Mouse (Mus musculus): Measurements from ENCODE around the gene Cetn3. TPM values are rescaled to one million over a fixed set of nuclear protein-coding genes. Genes with fewer than 3 reads are reported as not detected.
A peak's percentile ranks its signal among the peaks of the same experiment; 100 is the strongest.

Cetn3 gene
- total RNA-seq (2017): 554 and 590 TPM in 2 replicates

DNA sequence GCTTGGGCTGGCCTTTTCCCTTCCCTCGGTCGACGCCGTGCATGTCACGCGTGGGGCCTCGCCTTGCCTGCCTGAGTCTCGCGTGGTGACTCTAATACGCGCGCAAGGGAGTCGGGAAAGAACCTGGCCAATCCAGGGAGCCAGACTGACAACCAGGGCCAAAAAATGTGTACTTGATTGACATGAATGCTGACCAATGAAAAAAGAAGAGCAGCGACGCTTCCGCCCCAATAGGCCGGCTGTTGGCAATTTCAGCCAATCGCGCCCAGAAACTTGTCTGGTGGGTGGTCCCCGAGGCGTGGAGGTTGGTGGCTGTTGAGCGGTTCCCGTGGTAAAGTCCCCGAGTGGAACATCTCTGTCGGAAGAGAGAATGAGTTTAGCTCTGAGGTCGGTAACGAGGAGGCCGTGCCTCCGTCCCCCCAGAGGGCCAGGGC, at the start of gene Cetn3:
TSS of gene Cetn3 (plus strand) at position 107 of the 434 bp plus-strand sequence.
- peak; percentile 83 for ATAC-seq (replicated peaks; ENCODE audit: low read depth, poor library complexity, severe bottlenecking)

DNA sequence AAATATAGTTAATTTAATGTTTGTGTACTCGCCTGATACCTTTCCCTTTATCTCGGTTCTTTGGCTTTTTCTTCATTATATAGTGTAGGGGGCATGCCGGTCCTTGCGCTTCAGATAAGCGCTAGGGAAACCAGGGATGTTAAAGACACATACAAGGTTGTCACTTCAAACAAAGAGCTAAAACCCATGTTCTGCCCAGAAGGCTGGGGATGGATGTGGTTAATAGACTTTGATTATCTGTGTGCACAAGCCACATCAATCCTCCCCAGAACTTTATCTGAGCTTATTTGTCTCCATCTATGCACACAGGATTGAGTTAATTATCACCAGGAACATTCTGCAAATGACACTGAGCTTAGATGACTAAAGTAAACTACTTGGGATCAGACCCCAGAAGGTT, 46.3 kb upstream of the Cetn3 start:
- no peak for ATAC-seq (replicated peaks; ENCODE audit: low read depth, poor library complexity, severe bottlenecking)

DNA sequence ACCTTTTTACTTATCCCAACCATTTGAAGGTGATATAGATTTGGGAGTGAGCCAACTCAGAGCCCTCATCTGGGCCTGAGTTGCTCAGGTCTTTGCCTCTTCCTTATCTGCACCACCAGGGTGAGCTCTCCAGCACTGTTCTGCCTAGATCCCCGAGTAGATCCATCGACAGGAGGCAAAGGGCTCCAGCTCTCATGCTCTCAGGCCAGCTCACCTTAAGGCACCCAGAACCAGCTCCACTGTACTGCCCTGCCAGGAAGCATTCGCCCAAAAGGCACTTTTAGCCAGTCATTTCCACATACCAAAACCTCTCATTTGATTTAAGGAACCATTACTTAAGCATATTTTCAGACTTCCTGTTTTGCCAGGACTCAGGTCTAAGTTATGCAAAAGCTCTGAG, 42.0 kb upstream of the Cetn3 start:
- ATAC-seq (replicated peaks; ENCODE audit: low read depth, poor library complexity, severe bottlenecking): peak; percentile 92

DNA sequence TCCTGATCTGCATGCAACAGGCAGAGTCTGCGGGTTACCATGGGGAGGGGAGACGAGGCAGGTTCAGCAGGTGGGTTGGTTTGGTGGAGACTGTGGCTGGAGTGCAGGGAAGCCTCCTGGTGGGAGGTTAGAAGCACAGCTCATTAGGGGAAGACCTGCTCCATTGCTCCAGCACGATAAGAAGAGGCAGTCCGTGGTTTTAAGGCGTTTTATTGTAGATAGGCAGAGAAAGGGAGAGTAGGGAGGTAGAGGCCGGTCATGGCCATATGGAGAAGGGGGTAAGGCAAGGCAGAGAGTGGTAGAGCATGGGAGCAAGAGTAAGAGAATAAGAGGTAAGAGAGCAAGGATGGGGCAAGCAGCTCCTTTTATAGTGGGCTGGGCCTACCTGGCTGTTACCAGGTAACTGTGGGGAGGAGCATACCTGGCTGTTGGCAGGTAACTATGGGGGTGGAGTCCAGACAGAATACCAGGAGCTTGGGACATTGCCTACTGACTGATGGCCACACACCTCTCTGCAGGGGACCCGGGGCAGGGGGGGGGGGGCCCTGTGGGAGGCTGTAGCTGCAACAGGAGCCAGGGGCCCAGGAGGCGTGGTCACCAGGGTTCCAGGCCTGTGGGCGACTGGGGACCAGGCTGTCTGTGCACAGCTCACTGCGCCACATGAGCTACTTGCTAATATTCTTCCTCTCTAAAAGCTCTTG, 39.3 kb upstream of the Cetn3 start:
- peak; percentile 41; the same call in 1 of the 2 replicates for ATAC-seq (replicated peaks; ENCODE audit: low read depth, poor library complexity, severe bottlenecking)

DNA sequence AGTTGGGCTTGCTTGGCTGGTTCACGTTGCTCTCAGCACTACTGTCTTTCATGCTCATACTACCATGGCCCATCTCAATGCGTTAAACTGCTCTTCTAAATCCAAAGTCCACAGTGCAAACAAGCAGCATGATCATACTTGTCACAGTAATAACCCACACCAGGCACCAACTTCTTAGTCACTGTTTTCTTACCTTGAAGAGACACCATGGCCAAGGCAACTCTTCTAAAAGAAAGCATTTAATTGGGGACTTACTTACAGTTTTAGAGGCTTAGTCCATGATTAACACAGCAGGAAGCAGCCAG, 38.8 kb upstream of the Cetn3 start:
- no peak for ATAC-seq (replicated peaks; ENCODE audit: low read depth, poor library complexity, severe bottlenecking)

DNA sequence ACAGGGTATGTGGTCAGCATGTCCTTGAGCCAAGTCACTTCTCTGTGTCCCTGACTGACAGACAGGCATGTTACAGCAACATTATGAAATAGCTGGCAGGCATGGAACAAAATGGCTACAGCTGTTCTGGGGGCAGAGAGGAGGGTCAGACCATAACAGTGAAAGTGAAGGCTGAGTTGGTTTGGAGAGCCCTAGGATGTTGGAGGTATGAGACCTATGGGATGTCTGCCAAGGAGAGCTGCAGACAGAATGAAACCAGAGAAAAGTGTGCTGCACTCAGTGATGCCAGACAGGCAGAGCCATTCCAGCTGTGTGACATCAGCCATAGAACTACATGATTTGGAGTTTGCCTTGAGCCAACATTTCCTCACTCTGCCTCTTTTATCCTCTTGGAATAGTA, 28.0 kb upstream of the Cetn3 start:
- no peak for ATAC-seq (replicated peaks; ENCODE audit: low read depth, poor library complexity, severe bottlenecking)

DNA sequence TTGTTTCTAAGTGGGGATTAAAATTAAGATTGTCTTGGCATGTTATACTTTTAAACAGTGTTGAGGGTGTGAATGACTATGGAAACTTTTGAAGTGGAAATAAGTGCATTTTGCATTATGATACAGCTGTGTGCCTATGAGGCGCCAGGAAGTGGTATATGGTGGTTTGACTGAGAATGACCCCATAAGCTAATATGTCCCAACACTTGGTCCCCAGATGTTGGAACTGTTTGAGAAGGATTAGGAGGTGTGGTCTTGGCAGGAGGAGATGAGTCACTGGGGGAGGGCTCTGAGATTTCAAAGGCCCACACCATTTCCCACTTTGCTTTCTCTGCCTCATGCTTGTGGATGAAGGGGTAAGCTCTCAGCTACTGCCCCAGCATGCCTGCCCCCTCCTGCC, 27.6 kb upstream of the Cetn3 start:
- ATAC-seq (replicated peaks; ENCODE audit: low read depth, poor library complexity, severe bottlenecking): no peak

DNA sequence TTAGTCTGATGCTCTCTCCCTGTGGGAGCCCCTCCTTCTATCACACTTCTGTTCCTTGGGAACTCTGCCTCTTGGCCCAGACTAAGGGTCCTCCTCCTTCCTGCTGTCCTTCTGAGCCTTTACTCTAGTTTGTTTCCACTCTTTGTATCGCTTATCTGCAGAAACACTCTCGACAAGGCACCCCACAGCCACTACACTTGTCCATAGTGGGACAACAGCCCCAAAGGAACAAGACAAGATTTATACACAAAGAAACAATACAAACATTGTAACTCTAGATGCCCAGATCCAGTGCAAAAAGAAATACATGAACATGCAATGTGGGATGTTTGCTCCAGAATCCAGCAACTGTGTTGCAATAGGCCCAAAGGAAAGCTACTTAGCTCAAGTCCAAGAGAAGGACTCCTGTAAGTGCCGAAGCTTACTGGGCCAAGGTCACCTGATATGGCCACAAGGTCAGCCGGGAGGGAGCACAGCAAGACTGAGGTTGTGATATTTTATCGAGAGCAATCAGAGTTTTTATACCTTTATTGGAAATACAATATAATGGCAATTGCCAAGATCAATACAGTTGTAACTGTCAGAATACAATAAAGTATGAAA, 25.7 kb upstream of the Cetn3 start:
- ATAC-seq (replicated peaks; ENCODE audit: low read depth, poor library complexity, severe bottlenecking): no peak

DNA sequence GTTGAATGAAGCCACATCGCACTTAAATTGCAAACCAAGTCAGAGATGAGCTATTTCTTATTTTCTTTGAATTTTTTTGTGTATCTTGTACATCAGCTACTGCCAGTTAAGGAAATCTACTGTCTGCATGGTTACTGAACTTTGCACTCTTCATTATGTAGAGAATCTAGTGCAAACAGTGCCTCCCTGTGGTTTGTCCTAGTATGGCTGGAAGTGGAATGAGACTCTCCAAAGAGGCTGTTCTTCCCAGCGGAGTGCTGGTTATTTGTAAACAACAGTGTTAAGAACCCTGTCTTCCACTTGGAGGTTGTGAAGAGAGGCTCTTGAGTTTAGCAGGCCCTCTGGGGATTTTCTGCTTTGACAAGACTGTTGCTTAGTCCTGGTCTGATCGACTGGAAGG, 22.5 kb upstream of the Cetn3 start:
- peak; percentile 78 for ATAC-seq (replicated peaks; ENCODE audit: low read depth, poor library complexity, severe bottlenecking)

DNA sequence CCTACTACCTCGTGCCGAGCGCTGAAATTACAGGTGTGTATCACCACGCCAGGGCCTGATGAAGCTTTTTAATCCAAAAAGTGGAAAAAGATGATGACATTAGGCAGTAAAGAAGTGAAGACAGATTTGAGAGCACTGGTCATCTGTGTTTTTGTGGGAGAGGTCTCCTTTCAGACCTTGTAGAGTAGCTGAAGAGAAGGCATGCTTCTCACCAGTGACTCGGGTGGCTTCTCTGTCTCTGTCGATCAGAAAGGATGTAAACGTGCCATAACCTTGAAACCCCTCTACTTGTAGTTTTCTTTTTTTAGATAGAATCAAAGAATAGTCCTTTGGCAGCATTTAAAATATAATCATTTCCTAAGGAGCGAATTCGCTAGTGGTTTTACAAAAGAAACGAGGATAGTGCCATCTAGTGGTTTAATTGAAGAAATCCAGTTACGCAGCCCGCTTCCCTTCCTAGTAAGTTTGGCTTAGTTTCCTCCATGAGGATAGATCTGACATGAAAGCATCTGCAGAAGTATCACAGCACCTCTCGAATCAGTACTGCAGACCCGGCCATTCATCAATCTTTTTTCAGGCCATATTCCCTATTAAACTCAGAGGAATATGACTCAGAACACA, 21.2 kb upstream of the Cetn3 start:
- peak; percentile 73 for ATAC-seq (replicated peaks; ENCODE audit: low read depth, poor library complexity, severe bottlenecking)

DNA sequence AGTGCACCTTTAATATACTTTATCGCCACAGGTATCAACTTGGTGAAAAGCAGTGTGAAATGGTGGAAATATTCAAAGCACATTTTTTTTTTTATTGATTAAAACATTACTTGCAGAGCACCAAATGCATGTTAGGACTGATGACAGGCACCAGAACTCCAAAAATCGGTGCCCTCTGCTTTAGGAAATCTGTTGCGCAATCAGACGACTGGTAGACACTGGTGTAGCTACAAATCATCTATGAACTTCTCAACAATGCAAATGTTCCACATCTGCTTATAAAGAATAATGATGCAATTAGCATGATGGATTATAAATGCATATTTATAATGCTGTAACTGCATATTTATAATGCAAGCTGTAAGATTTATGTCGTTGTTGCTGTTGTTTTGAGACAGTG, 18.7 kb upstream of the Cetn3 start:
- no peak for ATAC-seq (replicated peaks; ENCODE audit: low read depth, poor library complexity, severe bottlenecking)

DNA sequence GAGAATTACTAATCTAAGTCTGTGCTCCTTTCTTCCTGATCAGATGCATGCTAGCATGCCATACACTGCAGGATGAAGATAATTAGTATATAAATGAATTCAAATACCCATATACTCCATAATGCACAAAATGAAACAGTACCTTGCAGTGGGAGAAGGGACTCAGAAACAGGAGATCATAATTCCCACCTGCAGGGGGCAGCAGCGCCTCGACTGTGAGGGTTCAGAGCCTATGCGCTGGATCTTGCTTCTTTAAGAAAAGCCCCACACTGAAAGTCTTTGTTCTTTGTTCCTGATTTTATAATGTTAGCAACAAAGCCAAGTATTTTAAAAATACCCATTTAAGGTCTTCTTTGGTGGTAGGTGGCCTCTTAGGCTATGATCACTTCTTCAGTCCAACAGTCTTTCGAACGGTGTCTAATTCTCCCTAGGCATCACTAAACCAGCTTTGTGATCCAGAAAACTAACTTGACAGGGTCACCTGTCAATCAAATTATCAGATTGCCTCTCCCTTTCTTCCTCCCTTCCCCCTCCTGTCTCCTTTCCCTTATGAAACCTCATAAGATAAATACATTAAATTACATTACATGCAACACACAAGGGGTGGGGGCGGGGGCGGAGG, 15.7 kb upstream of the Cetn3 start:
- ATAC-seq (replicated peaks; ENCODE audit: low read depth, poor library complexity, severe bottlenecking): peak; percentile 79; the same call in 1 of the 2 replicates

DNA sequence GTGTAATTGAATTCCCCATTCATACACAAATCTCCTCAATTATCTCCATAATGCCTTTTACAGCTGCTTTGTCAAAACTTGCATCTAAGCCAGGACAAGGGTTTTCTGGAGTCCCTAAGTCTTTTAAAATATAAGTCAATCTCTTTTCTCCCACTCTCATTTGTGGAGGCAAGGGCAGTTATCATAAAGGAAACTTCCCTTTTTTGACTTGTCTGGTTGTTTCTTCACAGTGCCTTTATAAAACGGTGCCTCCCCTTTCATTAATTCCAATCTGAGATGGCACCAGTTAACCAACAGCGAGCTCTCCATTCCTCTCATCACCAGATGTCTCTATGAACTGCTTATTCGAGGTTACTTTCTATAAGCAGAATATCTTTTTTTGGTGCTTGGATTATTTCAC, 6.7 kb upstream of the Cetn3 start:
- ATAC-seq (replicated peaks; ENCODE audit: low read depth, poor library complexity, severe bottlenecking): 0 out of 2 replicates have a peak, but pooled peaks have one; percentile 32

DNA sequence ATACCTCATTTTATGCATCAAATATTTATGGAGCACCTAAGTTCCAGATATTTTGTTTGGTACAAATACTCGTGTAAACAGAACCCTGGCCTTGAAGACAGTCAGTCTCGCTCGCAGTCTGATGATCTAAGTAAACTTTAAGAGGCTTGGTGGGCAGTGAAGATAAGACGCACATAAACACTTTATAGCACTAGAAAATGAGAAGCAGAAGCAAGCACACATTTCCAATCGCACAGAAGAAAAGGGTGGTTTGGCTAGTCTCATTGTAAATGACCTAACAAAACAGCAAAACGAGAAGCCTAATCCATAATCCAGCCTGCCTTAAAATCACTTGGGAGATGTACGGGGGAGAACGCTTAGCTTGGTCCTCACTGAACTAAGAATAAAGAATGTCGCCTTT, 402 bp upstream of the Cetn3 start:
- ATAC-seq (replicated peaks; ENCODE audit: low read depth, poor library complexity, severe bottlenecking): no peak

DNA sequence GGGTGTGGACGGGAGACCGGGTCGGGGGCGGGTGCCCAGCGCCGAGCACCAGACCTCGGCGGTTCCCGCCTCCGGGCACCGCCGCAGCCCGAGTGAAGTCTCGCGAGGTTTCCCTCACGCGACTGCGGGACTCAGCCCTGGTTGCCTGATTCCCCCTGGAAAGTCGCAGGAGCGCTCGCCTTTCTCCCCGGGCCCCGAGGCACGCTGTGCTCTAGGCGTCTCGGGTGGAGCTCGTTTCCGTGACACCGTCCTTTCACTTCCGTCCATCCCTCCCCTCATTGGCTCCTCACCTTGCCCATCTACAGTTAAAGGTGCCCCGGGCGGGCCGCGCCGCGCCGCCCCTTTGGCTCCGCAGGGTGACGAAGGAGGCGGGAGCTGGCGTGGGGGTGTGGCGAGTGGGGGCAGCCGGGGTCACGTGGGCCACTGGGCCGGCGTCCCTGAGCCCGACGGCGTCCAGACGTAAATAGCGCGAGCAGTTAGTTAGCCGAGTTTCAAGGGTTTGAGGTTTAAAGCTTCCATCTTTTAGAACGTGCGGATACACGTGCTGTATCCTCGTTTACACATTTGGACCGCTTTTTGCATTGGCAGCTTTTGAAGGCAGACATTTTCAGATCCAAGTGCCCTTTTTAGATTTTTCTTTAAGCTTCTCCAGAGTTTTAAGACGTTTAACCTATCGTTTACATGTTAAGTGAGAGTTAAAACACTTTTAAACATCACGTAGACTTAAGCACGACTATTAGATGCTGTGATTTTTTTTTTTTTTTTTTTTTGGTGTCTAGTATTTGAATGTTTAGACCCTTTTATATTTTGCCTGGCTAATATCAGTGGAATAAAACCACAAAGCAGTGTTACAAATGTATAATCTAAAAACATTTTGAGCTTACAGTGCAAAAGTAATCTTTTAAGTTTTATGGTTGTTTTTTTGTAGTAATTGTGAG, 797 bp downstream of the Cetn3 start:
- ATAC-seq (replicated peaks; ENCODE audit: low read depth, poor library complexity, severe bottlenecking): peak; percentile 92

DNA sequence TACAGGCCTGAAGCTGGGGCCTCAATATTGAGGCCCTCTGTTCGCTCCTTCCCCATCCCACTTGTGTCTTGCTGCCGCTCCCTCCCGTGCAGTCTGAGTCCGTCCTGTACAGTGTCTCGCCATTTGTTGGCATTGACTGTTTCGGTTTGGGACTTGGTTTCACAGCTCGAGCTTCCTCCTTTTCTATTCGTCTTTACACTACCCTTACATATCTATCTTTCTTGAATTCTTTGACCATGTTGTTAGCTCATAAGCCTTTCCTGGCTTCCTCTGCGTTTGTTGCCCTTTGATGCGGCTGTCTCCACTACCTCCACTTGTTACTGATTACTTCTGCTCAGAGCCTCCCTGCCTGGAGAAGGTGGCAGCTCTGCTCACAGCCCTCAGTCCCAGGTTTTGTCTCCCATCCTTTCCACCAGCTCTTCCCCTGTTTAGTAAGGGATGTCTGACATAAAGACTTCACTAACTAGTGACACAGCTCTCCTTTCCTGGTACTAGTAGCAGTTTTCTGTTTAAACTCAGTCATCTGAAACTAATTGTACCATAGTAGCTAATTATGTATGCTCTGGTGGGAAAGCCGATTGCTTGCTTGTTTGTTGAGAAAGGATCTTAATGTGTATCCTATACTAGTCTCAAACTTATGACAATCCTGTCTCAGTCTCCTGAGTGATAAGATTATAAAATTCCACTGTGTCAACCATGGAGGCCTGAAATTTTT, 3.0 kb downstream of the Cetn3 start:
- no peak for ATAC-seq (replicated peaks; ENCODE audit: low read depth, poor library complexity, severe bottlenecking)

DNA sequence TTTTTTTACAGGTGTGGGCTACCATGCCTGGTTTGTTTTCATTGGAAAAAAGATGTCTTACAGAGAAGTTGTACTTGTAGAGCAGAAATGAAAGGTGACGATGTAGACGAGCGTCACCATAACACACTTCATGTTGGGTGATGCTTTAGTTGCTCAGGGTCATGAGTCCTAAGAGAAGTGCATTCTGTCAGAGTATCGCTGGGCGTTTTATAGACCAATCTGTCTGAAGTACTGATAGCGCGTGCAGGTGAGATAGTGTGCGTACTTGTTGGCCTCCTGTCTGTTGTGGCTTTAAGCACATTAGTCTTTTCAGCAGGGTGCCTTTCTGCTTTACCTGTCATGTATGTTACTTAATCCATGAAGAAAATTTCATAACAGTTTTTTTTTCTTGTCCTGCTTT, 7.3 kb downstream of the Cetn3 start:
- no peak for ATAC-seq (replicated peaks; ENCODE audit: low read depth, poor library complexity, severe bottlenecking)

DNA sequence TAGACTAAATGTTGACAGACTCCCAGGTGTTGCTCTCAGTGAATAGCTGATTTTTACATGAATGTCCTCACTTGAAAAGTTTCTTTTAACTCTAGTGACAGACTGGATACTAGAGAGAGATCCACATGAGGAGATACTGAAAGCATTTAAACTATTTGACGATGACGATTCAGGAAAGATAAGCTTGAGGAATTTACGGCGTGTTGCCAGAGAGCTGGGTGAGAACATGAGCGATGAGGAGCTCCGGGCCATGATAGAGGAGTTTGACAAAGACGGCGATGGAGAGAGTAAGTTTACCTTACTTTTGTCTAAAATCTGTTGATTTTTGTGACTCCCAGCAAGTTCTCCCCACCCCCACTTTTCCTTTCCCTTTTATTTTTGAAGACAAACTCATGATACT, 9.0 kb downstream of the Cetn3 start:
- no peak for ATAC-seq (replicated peaks; ENCODE audit: low read depth, poor library complexity, severe bottlenecking)

DNA sequence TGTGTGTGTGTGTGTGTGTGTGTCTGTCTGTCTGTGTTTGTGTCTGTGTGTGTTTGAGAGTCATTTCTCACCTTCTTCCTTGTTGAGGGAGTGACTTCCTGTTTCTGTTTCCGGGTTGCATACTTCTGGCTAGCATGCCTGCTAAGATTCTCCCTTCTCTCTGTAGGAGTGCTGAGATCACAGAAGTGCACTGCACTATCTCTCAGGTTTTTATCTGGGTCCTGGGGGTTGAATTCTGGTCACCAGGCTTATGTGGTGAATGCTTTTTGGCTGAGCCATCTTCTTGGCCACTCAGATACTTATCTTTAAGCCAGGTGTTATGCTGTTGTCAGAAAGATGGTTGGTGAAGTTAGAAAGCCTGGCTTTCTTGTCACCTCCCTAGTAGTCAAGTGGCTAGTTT, 11.0 kb downstream of the Cetn3 start:
- peak; percentile 87 for ATAC-seq (replicated peaks; ENCODE audit: low read depth, poor library complexity, severe bottlenecking)

DNA sequence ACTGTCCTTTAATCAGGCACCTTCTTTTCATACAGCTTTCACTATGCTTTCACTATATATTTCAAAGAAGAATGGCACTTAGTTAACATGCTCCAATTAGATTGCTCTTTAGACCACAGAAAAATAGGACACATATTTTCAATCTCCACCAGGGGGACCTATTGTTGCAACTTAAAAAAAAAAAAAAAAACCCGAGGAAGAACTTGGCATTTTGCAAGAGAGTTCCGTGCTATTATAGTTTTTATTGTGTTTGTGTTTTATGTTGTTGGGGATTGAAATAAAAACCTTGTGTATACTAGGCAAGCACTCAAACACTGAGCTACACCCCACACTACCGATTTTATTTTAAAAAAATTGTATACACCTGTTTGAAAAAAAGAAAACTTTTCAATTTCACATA, 18.2 kb downstream of the Cetn3 start:
- ATAC-seq (replicated peaks; ENCODE audit: low read depth, poor library complexity, severe bottlenecking): peak; percentile 71
